8 mouse cellular contexts compared by ENCODE assay signal in genomic region chr4:130790180-130790579, GRCm38 (mm10). TPM values are rescaled to one million over a fixed set of nuclear protein-coding genes. Genes with fewer than 3 reads are reported as not detected.
A peak's percentile ranks its signal among the peaks of the same experiment; 100 is the strongest.
DNase-seq lines count a peak whose midpoint lies in the region; ATAC-seq and TF ChIP-seq lines count a peak whose summit lies in the region.

No protein-coding gene starts in this region.

- H3K4me2 ChIP-seq in forebrain, embryonic 11.5 days (ENCODE audit: low read depth, low read length, severe bottlenecking), result no peak overlapping the region
- H3K4me2 ChIP-seq in hindbrain, embryonic 11.5 days (replicated peaks; ENCODE audit: low read depth, low read length), result no peak overlapping the region

- H3K4me1 ChIP-seq in ES-Bruce4 (ENCODE audit: control insufficient read depth, insufficient read depth, low read length), result no peaks in the 10 kb centered on the region
- peaks cover 2% of the 10 kb centered on the region for H3K4me1 ChIP-seq in bone marrow, adult 2 months (ENCODE audit: control insufficient read depth, insufficient read depth, low read length)
- peaks cover 8% of the 10 kb centered on the region; the same call in 1 of the 2 replicates for H3K4me1 ChIP-seq in forebrain, embryonic 11.5 days (replicated peaks; ENCODE audit: control insufficient read depth, insufficient read depth, low read length)
- peaks cover 11% of the 10 kb centered on the region for H3K4me1 ChIP-seq in hindbrain, embryonic 11.5 days (replicated peaks; ENCODE audit: control insufficient read depth, insufficient read depth, low read length)

- H3K79me2 ChIP-seq in macrophage (ENCODE audit: inconsistent target), result peaks cover 25% of the 10 kb centered on the region

- no peak for ATAC-seq in forebrain, embryonic 11.5 days (replicated peaks; ENCODE audit: low FRiP score)
- peak; percentile 44; the same call in 1 of the 2 replicates for ATAC-seq in hindbrain, embryonic 11.5 days (ENCODE audit: low FRiP score)

- no peak overlapping the region for H3K27ac ChIP-seq in ES-Bruce4 (ENCODE audit: insufficient read depth, low read length)
- no peak overlapping the region for H3K27ac ChIP-seq in bone marrow, adult 2 months (ENCODE audit: control insufficient read depth, insufficient read depth, low read depth, low read length, poor library complexity)
- no peak overlapping the region for H3K27ac ChIP-seq in forebrain, embryonic 11.5 days (ENCODE audit: low read depth, low read length)
- no peak overlapping the region for H3K27ac ChIP-seq in hindbrain, embryonic 11.5 days (ENCODE audit: low read depth, low read length)
- peak overlapping the region; percentile 53 for H3K27ac ChIP-seq in macrophage

- TF ChIP-seq POLR2A in ES-Bruce4 (IDR thresholded peaks at IDR 0.05; ENCODE audit: insufficient read depth, low read length), result no peak
- TF ChIP-seq POLR2A in bone marrow, adult 2 months (IDR thresholded peaks at IDR 0.05; ENCODE audit: borderline replicate concordance, control insufficient read depth, low read depth, low read length), result no peak

- DNase-seq in forebrain, embryonic 11.5 days (ENCODE audit: low spot score), result peak; percentile 93
- peak; percentile 90 for DNase-seq in hindbrain, embryonic 11.5 days (ENCODE audit: low spot score)
- peak; percentile 95 for DNase-seq in layer of hippocampus, postnatal 10 days (ENCODE audit: low spot score in 2 of 2)
- DNase-seq in right cerebral cortex, adult 18-20 months, result peak; percentile 81
- peak; percentile 81 to 82 for DNase-seq in urinary bladder, postnatal 36 days (ENCODE audit: low spot score in 2 of 2)

- 0 out of 2 replicates have a peak, but pooled peaks have one; percentile 12 for TF ChIP-seq EP300 in ES-Bruce4 (IDR thresholded peaks at IDR 0.05; ENCODE audit: insufficient read depth, low read depth, low read length)

- peak; percentile 87 for TF ChIP-seq CTCF in ES-Bruce4 (IDR thresholded peaks at IDR 0.05; ENCODE audit: low read depth, low read length)
- TF ChIP-seq CTCF in bone marrow, adult 2 months (IDR thresholded peaks at IDR 0.05; ENCODE audit: control insufficient read depth, insufficient read depth, low read length), result peak; percentile 85

- 10% methylated on average over 6 of the region's 6 CpGs for WGBS in bone marrow, adult 2 months
- WGBS in forebrain, embryonic 11.5 days, result 15% methylated on average over 6 of the region's 6 CpGs
- WGBS in hindbrain, embryonic 11.5 days, result 13% methylated on average over 6 of the region's 6 CpGs
- whole genome bisulfite sequencing in macrophage (ENCODE audit: missing documents), result 11% methylated on average over 6 of the region's 6 CpGs

- H3K9me3 ChIP-seq in ES-Bruce4 (replicated peaks; ENCODE audit: control insufficient read depth, insufficient read depth, low read length, poor library complexity, severe bottlenecking), result no peaks in the 10 kb centered on the region
- no peaks in the 10 kb centered on the region for H3K9me3 ChIP-seq in forebrain, embryonic 11.5 days (ENCODE audit: control insufficient read depth, low read length)
- no peaks in the 10 kb centered on the region for H3K9me3 ChIP-seq in hindbrain, embryonic 11.5 days (ENCODE audit: control insufficient read depth, low read length)

- no peak overlapping the region for H3K9ac ChIP-seq in ES-Bruce4 (ENCODE audit: low read depth, poor library complexity, severe bottlenecking)
- no peak overlapping the region for H3K9ac ChIP-seq in forebrain, embryonic 11.5 days (ENCODE audit: low read length)
- H3K9ac ChIP-seq in hindbrain, embryonic 11.5 days (ENCODE audit: low read depth, low read length), result no peak overlapping the region

- H3K27me3 ChIP-seq in ES-Bruce4 (ENCODE audit: control insufficient read depth, insufficient read depth, low read length, poor library complexity, severe bottlenecking), result peaks cover 8% of the 10 kb centered on the region
- H3K27me3 ChIP-seq in forebrain, embryonic 11.5 days (ENCODE audit: control insufficient read depth, insufficient read depth, low read length), result peaks cover 14% of the 10 kb centered on the region
- H3K27me3 ChIP-seq in hindbrain, embryonic 11.5 days (ENCODE audit: control insufficient read depth, insufficient read depth, low read length), result no peaks in the 10 kb centered on the region

- no peak overlapping the region for H3K4me3 ChIP-seq in ES-Bruce4 (ENCODE audit: low read depth, low read length)
- no peak overlapping the region for H3K4me3 ChIP-seq in bone marrow, adult 2 months (replicated peaks; ENCODE audit: control insufficient read depth, low read depth, low read length)
- no peak overlapping the region for H3K4me3 ChIP-seq in forebrain, embryonic 11.5 days (ENCODE audit: low read depth, low read length)
- no peak overlapping the region for H3K4me3 ChIP-seq in hindbrain, embryonic 11.5 days (ENCODE audit: low read depth, low read length)
- no peak overlapping the region for H3K4me3 ChIP-seq in macrophage (ENCODE audit: inconsistent target)

- H3K36me3 ChIP-seq in ES-Bruce4 (ENCODE audit: control insufficient read depth, insufficient read depth, low read length, poor library complexity, severe bottlenecking), result no peaks in the 10 kb centered on the region
- no peaks in the 10 kb centered on the region for H3K36me3 ChIP-seq in forebrain, embryonic 11.5 days (ENCODE audit: control insufficient read depth, insufficient read depth, low read length)
- no peaks in the 10 kb centered on the region for H3K36me3 ChIP-seq in hindbrain, embryonic 11.5 days (ENCODE audit: control insufficient read depth, insufficient read depth, low read length)
- H3K36me3 ChIP-seq in macrophage (ENCODE audit: inconsistent target), result no peaks in the 10 kb centered on the region

RNA-seq across cellular contexts. Expression of gene Sdc3, which starts 2.2 kb away (rescaled TPM):
- polyA plus RNA-seq in ES-Bruce4 (2011; ENCODE audit: insufficient read depth, insufficient read length, low read depth, missing spikeins) (8.1 and 8.6 TPM in 2 replicates), macrophage (2018) (449 to 1,011 TPM (median 478 TPM) in 3 replicates)
- polyA plus RNA-seq in bone marrow, adult 2 months (2011; ENCODE audit: insufficient read depth, insufficient read length, low replicate concordance, missing spikeins), result 13.7 and 18.1 TPM in 2 replicates
- 19.4 and 19.5 TPM in 2 replicates for polyA plus RNA-seq in forebrain, embryonic 11.5 days (2014; fragmentation: Nextera tagmentation; extraction: Ambion mirVana)
- polyA plus RNA-seq in hindbrain, embryonic 11.5 days (2014; fragmentation: Nextera tagmentation; extraction: Ambion mirVana), result 12.0 and 15.2 TPM in 2 replicates
- 100 to 1,000 TPM; 368 to 378 TPM for total RNA-seq in layer of hippocampus, postnatal 10 days (2021)
- 100 to 1,000 TPM in 19 of 26 experiments, 10 to 100 TPM in 7; 22.5 to 373 (median 145) TPM for total RNA-seq in macrophage (2018; cell fraction: chromatin; rRNA removed)
- 100 to 1,000 TPM; 388 to 983 (median 585) TPM for total RNA-seq in macrophage (2018; cell fraction: cytosol; rRNA removed)
- total RNA-seq in macrophage (2018; cell fraction: nucleus; rRNA removed), result 1,000 to 10,000 TPM in 4 of 26 experiments, 100 to 1,000 TPM in 22; 221 to 1,187 (median 556) TPM

Comparison
In these comparisons a context has a peak if more than half of its experiments do, and no peak if none do; other contexts are left out.
1. RNA of gene Sdc3, which starts 2.2 kb away (polyA plus RNA-seq): 449 to 1,011 TPM in macrophage; 19.4 to 19.5 TPM in forebrain, embryonic 11.5 days, 13.7 to 18.1 TPM in bone marrow, adult 2 months, 12.0 to 15.2 TPM in hindbrain, embryonic 11.5 days and 8.1 to 8.6 TPM in ES-Bruce4; every median in the first group is over 10 times any median in the second.
2. Peak in every context shown above with its lines, with median percentiles within 50 percentile points of each other: DNase-seq.